Mouse (Mus musculus) adrenal gland, postnatal 4 days (tissue): ENCODE measurements around the gene Gm8356. TPM values are rescaled to one million over a fixed set of nuclear protein-coding genes. Genes with fewer than 3 reads are reported as not detected.
"Not testable (repeated sequence)": the region's sequence is repeated elsewhere in the genome, so short reads cannot be mapped to it uniquely, and the experiment has no call there.

Experiments
- DNase-seq, 2 experiments: peaks; one replicate each; pipeline ENCODE4 v3.0.0; 2021 to 2022; ENCODE audit warnings: low spot score in 2 of 2, mixed read lengths in 2 of 2
- long read RNA-seq, 2 experiments: library from polyadenylated mRNA; stranded (forward); transcript quantifications; one replicate each; pipeline ENCODE4 v2.0.0; 2021
- total RNA-seq, 2 experiments: library from RNA; stranded (reverse); gene quantifications; 2 replicates each; pipeline ENCODE4 v1.2.3; 2021

The Gm8356 gene
- total RNA-seq = not detected
- long read RNA-seq, experiment 1 = 0 reads
- long read RNA-seq, experiment 2 = 0 reads

- not testable (repeated sequence) for DNase-seq
These were observed at the start of gene Gm8356 for GRCm38 (mm10) chr14:6537190-6537589. TSS of gene Gm8356 (minus strand) at chr14:6537290.

- peak in 1 of 2 experiments; percentile 4 for DNase-seq
These were observed 50.8 kb downstream of the Gm8356 start for GRCm38 (mm10) chr14:6486331-6486730.

- not testable (repeated sequence) for DNase-seq
These were observed 51.5 kb downstream of the Gm8356 start for GRCm38 (mm10) chr14:6485541-6485940.

GRCm38 (mm10) chr14:6482126-6482525, 55.0 kb downstream of the Gm8356 start:
- DNase-seq = not testable (repeated sequence)

Other genes starting within 250 kb of the Gm8356 start
- gene Gm21103, start 232.4 kb downstream of the Gm8356 start, total RNA-seq = not detected
- gene Gm3618, start 193.6 kb downstream of the Gm8356 start, total RNA-seq = not detected
- not detected for gene Gm16440, start 147.0 kb downstream of the Gm8356 start, total RNA-seq
- 1 to 10 TPM in 1 of 2 experiments, not detected in 1; 1.4 TPM for gene Gm3591, start 124.8 kb downstream of the Gm8356 start, total RNA-seq
- not detected for gene Gm3594, start 92.7 kb downstream of the Gm8356 start, total RNA-seq
- gene Gm3629, start 53.3 kb upstream of the Gm8356 start, total RNA-seq = under 1 TPM; 0.25 to 0.31 TPM
- not detected for gene Gm3460, start 85.1 kb upstream of the Gm8356 start, total RNA-seq
- not detected for gene Gm10251, start 146.9 kb upstream of the Gm8356 start, total RNA-seq
- gene Gm8050, start 183.0 kb upstream of the Gm8356 start, total RNA-seq = not detected
- 1 to 10 TPM in 1 of 2 experiments, under 1 TPM in 1; 0.85 to 1.8 TPM for gene Gm3636, start 205.0 kb upstream of the Gm8356 start, total RNA-seq
- not detected for gene Gm8362, start 237.1 kb upstream of the Gm8356 start, total RNA-seq